Mouse (Mus musculus): ENCODE measurements around the gene Aup1.

DNA sequence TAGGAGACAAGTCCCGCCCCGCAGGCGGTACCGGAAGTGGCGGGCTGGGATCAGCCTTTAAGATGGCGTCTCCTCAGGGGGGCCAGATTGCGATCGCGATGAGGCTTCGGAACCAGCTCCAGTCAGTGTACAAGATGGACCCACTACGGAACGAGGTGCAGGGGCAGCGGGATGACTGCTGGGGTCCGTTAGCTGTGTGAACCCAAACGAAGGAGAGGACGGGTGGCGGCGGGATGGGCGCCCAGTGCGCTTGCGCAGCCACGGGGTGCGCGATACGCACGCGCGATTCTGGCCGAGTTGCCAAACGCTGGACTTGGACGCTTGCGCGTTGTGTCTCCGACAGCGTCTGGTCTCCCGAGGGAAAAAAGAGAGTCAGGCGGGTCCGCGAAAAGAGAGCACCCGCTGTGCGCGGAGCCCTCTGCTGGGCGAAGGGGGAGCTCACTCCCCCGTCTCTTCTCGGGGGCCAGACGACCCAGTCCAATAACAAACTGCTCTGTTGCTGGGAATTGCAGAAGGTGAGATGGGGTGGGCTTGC, 24.1 kb downstream of the Aup1 start:
- no peak for TF ChIP-seq RCOR1 (IDR thresholded peaks at IDR 0.05; ENCODE audit: low read depth, low read length)
- peak in 1 of 2 experiments; percentile 65; a peak in 1 of 4 replicates for TF ChIP-seq POLR2A (IDR thresholded peaks at IDR 0.05; ENCODE audit: control insufficient read depth in 1 of 2, insufficient read depth in 1 of 2, low read depth in 1 of 2, low read length in 2 of 2, poor library complexity in 1 of 2)
- TF ChIP-seq KAT2A (conservative IDR thresholded peaks at IDR 0.05; ENCODE audit: low read depth, low read length), result no peak; the same call in 1 of the 2 replicates
- TF ChIP-seq NRF1 (IDR thresholded peaks at IDR 0.05; ENCODE audit: insufficient read depth, low read depth, low read length, poor library complexity, severe bottlenecking), result peak; percentile 91
- TF ChIP-seq CHD2 (IDR thresholded peaks at IDR 0.05; ENCODE audit: low read length), result no peak
- TF ChIP-seq CTCF (IDR thresholded peaks at IDR 0.05 in 2 of 3, conservative IDR thresholded peaks at IDR 0.05 in 1 of 3; ENCODE audit: control insufficient read depth in 1 of 3, insufficient read depth in 1 of 3, low read depth in 2 of 3, low read length in 3 of 3, poor library complexity in 1 of 3, severe bottlenecking in 1 of 3), result peak in 2 of 3 experiments; percentile 43 to 51; a peak in 5 of 6 replicates
- TF ChIP-seq MYB (IDR thresholded peaks at IDR 0.05; ENCODE audit: low read depth, low read length), result no peak
- TF ChIP-seq ZNF384 (IDR thresholded peaks at IDR 0.05; ENCODE audit: low read depth, low read length), result no peak
- TF ChIP-seq ELF1 (IDR thresholded peaks at IDR 0.05; ENCODE audit: low read depth, low read length), result peak; percentile 94
- no peak for TF ChIP-seq GABPA (IDR thresholded peaks at IDR 0.05; ENCODE audit: low read depth, low read length)
- peak; percentile 64 for TF ChIP-seq USF1 (IDR thresholded peaks at IDR 0.05; ENCODE audit: low read depth, low read length)
